Mouse (Mus musculus) midbrain, embryonic 13.5 days (tissue): Measurements from ENCODE around the gene P4hb. TPM values are rescaled to one million over a fixed set of nuclear protein-coding genes. Genes with fewer than 3 reads are reported as not detected.
A peak's percentile ranks its signal among the peaks of the same experiment; 100 is the strongest.
"Not testable (repeated sequence)": the region's sequence is repeated elsewhere in the genome, so short reads cannot be mapped to it uniquely, and the experiment has no call there.

Experiments used
- ATAC-seq: fragments of 200-750 bp; cut with Nextera tagmentation; 2 replicates; pipeline ENCODE4 v1.8.0; 2017; ENCODE audit warnings: mild to moderate bottlenecking, moderate TSS enrichment, moderate library complexity
- H3K27ac ChIP-seq: fragments of 300-500 bp; sonication (generic); 2 replicates; pipeline ENCODE4 v1.5.1; 2015; ENCODE audit warnings: inconsistent platforms, mild to moderate bottlenecking, moderate library complexity
- H3K27me3 ChIP-seq: fragments of 300-500 bp; sonication (generic); 2 replicates; pipeline ENCODE4 v1.6.1; 2015; ENCODE audit warnings: mild to moderate bottlenecking, inconsistent platforms
- H3K36me3 ChIP-seq: fragments of 300-500 bp; sonication (generic); 2 replicates; pipeline ENCODE4 v1.6.1; 2015; ENCODE audit warnings: mild to moderate bottlenecking, inconsistent platforms
- H3K4me1 ChIP-seq: fragments of 300-500 bp; sonication (generic); replicated peaks from 2 replicates; pipeline ENCODE4 v1.6.1; 2015; ENCODE audit warnings: inconsistent platforms
- H3K4me2 ChIP-seq: fragments of 300-500 bp; sonication (generic); replicated peaks from 2 replicates; pipeline ENCODE4 v1.6.1; 2015; ENCODE audit warnings: moderate library complexity, mild to moderate bottlenecking, inconsistent platforms
- H3K4me3 ChIP-seq: fragments of 300-500 bp; sonication (generic); replicated peaks from 2 replicates; pipeline ENCODE4 v1.5.1; 2015; ENCODE audit warnings: mild to moderate bottlenecking, inconsistent platforms
- H3K9ac ChIP-seq: fragments of 300-500 bp; sonication (generic); replicated peaks from 2 replicates; pipeline ENCODE4 v1.6.1; 2015; ENCODE audit warnings: mild to moderate bottlenecking, inconsistent platforms
- H3K9me3 ChIP-seq: fragments of 300-500 bp; sonication (generic); 2 replicates; pipeline ENCODE4 v1.6.1; 2016; ENCODE audit warnings: mild to moderate bottlenecking, inconsistent platforms
- WGBS: fragments of 180-500 bp; shearing (Covaris S2); methylation state at CpG from one replicate; pipeline ENCODE4 v1.1.7; 2015; 5-methylcytosine and 5-hydroxymethylcytosine counted together
- polyA plus RNA-seq: library from polyadenylated mRNA; unstranded; fragments of >200 nt; fragmentation: Nextera tagmentation; extraction: Ambion mirVana; gene quantifications from 2 replicates; pipeline ENCODE4 v1.2.1, GENCODE M21; 2015

Gene P4hb
- polyA plus RNA-seq, 1 experiment from 2014 or later: 297 TPM

DNA sequence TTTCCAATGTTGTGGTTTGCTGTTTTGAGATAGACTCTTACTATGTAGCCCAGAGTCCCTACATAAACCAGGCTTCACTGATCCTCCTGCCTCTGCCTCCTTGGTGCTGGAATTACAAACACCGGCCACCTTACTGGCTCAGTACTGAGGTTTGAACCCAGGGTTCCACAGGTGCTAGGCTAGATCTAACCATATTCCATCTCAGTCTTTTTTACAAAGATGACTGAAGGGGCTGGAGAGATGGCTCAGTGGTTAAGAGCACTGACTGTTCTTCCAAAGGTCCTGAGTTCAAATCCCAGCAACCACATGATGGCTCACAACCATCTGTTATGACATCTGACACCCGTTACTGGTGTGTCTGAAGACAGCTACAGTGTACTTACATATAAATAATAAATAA lies 58.8 kb downstream of the P4hb start:
- 97% methylated on average over 2 of the region's 2 CpGs for WGBS

DNA sequence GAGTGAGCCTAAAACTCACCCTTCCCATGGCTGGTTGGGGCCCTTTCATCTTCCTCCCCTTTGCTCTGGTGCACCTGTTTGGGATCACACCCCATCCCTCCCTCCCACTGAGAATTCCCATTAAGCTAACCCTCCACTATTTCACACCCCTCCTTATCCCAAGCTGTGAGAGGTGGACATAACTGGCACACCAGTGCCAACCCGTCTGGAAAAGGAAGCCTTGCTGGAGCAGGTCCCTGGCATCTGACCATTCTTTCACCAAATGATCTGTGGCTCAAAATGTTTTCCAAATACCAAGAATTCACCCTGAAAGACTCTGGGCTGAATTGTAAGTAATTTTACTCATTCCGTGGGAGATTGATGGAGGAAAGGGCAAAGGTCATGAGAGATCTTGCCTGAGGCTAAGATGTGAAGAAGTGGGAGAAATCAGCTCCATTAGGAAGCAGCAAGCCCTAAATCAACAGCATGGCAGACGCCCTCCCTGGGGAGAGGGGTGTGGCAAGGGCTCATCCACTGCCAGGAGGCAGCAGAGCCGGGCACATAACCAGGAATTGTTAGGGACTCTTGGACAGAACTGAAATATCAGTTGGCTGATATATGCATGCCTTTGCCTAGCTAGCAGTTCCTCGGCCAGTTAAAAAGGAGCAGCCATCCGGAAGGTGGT lies 60.1 kb downstream of the P4hb start:
- H3K4me2 ChIP-seq: no peak overlapping the region
- peaks cover 12% of the 10 kb centered on the region; the same call in 1 of the 2 replicates for H3K4me1 ChIP-seq
- no peak for ATAC-seq
- no peak overlapping the region for H3K4me3 ChIP-seq
- H3K27me3 ChIP-seq: no peaks in the 10 kb centered on the region
- no peaks in the 10 kb centered on the region for H3K9me3 ChIP-seq
- H3K36me3 ChIP-seq: no peaks in the 10 kb centered on the region
- H3K9ac ChIP-seq: no peak overlapping the region
- no peak overlapping the region for H3K27ac ChIP-seq
- 54% methylated on average over 6 of the region's 6 CpGs for WGBS

More for the DNA sequence above, 58.8 kb downstream of the P4hb start:
- not testable (repeated sequence) for H3K4me2 ChIP-seq, H3K4me3 ChIP-seq, H3K9ac ChIP-seq, H3K36me3 ChIP-seq, H3K27ac ChIP-seq, H3K9me3 ChIP-seq, ATAC-seq, H3K27me3 ChIP-seq
- peaks cover 12% of the 10 kb centered on the region; the same call in 1 of the 2 replicates for H3K4me1 ChIP-seq

DNA sequence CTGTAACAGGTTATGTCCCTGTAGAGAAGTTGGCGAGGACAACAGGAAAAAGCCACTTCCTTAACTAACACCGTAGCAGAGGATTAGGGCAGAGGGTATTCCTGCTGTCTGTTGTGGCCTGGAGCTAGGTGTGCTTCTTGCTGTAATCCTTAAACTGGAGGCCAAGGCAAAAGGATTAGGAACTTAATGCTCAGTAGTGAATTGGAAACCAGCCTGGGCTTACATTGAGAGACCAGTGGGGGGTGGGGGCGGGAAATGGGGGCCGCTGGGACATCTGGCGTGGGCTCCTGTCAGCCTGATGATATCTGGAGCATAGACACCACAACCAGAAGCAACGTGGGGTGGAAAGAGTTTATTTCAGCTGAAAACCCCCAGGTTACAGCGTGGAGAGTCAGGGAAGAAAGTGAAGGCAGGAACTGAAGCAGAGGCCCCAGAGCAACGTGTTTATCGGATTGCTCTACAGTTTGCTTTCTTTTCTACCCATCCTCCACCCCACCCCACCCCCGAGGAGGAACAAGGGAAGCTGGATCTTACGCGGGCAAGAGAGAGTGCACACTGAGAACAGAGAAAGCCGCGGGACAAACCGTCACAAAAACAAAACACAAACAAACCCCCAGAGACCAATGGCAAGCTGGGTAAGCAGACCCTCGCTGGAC lies 62.5 kb downstream of the P4hb start:
- Histone ChIP-seq H3K9me3 (no peaks in the 10 kb centered on the region), H3K36me3 (no peaks in the 10 kb centered on the region), H3K9ac (no peak overlapping the region), H3K27me3 (no peaks in the 10 kb centered on the region), H3K4me2 (peak overlapping the region; percentile 38), H3K27ac (peak overlapping the region; percentile 40; the same call in 1 of the 2 replicates), H3K4me1 (peaks cover 12% of the 10 kb centered on the region; the same call in 1 of the 2 replicates), H3K4me3 (no peak overlapping the region; the same call in 1 of the 2 replicates)
- no peak for ATAC-seq
- WGBS: 5% methylated on average over 16 of the region's 16 CpGs

Other genes with a start within 250 kb of the P4hb start
- 3,928 and 4,113 TPM in 2 replicates for gene Actg1, start 224.7 kb downstream of the P4hb start, polyA plus RNA-seq
- gene Fscn2, start 211.7 kb downstream of the P4hb start, polyA plus RNA-seq: 1.9 and 2.2 TPM in 2 replicates
- 80.9 and 81.1 TPM in 2 replicates for gene Faap100, start 194.5 kb downstream of the P4hb start, polyA plus RNA-seq
- gene Nploc4, start 135.5 kb downstream of the P4hb start, polyA plus RNA-seq: 35.0 and 38.1 TPM in 2 replicates
- not detected in 2 replicates for gene Tspan10, start 130.6 kb downstream of the P4hb start, polyA plus RNA-seq
- gene Pde6g, start 119.8 kb downstream of the P4hb start, polyA plus RNA-seq: 0.19 and 0.30 TPM in 2 replicates
- 10.6 and 12.5 TPM in 2 replicates for gene Oxld1, start 115.2 kb downstream of the P4hb start, polyA plus RNA-seq
- gene Ccdc137, start 115.1 kb downstream of the P4hb start, polyA plus RNA-seq: 26.1 and 28.7 TPM in 2 replicates
- 64.7 and 67.8 TPM in 2 replicates for gene Arl16, start 105.6 kb downstream of the P4hb start, polyA plus RNA-seq
- 111 and 113 TPM in 2 replicates for gene Mrpl12, start 88.6 kb downstream of the P4hb start, polyA plus RNA-seq
- 28.2 and 29.2 TPM in 2 replicates for gene Slc25a10, start 81.4 kb downstream of the P4hb start, polyA plus RNA-seq
- gene Gcgr, start 42.6 kb downstream of the P4hb start, polyA plus RNA-seq: 0.20 and 0.32 TPM in 2 replicates
- gene Mcrip1, start 23.5 kb downstream of the P4hb start, polyA plus RNA-seq: 240 and 242 TPM in 2 replicates
- not detected in 2 replicates for gene Ppp1r27, start 22.1 kb downstream of the P4hb start, polyA plus RNA-seq
- 452 and 461 TPM in 2 replicates for gene Arhgdia, start 8.4 kb upstream of the P4hb start, polyA plus RNA-seq
- 303 and 358 TPM in 2 replicates for gene Alyref, start 25.1 kb upstream of the P4hb start, polyA plus RNA-seq
- 180 and 183 TPM in 2 replicates for gene Anapc11, start 25.2 kb upstream of the P4hb start, polyA plus RNA-seq
- gene Npb, start 35.2 kb upstream of the P4hb start, polyA plus RNA-seq: 0.54 and 0.95 TPM in 2 replicates
- gene Pcyt2, start 44.7 kb upstream of the P4hb start, polyA plus RNA-seq: 167 TPM in 2 replicates
- gene Sirt7, start 52.0 kb upstream of the P4hb start, polyA plus RNA-seq: 42.7 and 51.3 TPM in 2 replicates
- gene Mafg, start 60.3 kb upstream of the P4hb start, polyA plus RNA-seq: 24.4 and 31.2 TPM in 2 replicates
- 23.2 and 25.0 TPM in 2 replicates for gene Pycr1, start 70.5 kb upstream of the P4hb start, polyA plus RNA-seq
- gene Myadml2, start 74.9 kb upstream of the P4hb start, polyA plus RNA-seq: 0.78 and 0.84 TPM in 2 replicates
- 0.46 and 0.65 TPM in 2 replicates for gene Notum, start 87.9 kb upstream of the P4hb start, polyA plus RNA-seq
- 149 and 154 TPM in 2 replicates for gene Aspscr1, start 99.7 kb upstream of the P4hb start, polyA plus RNA-seq
- gene Cenpx, start 140.5 kb upstream of the P4hb start, polyA plus RNA-seq: 99.9 and 112 TPM in 2 replicates
- gene Lrrc45, start 140.7 kb upstream of the P4hb start, polyA plus RNA-seq: 60.6 and 71.8 TPM in 2 replicates
- 206 and 218 TPM in 2 replicates for gene Rac3, start 148.2 kb upstream of the P4hb start, polyA plus RNA-seq
- 6.5 and 7.3 TPM in 2 replicates for gene Dcxr, start 154.0 kb upstream of the P4hb start, polyA plus RNA-seq
- gene Cbr2, start 158.9 kb upstream of the P4hb start, polyA plus RNA-seq: 0.32 and 0.38 TPM in 2 replicates
- 2.7 and 3.1 TPM in 2 replicates for gene Hmga1b, start 189.5 kb upstream of the P4hb start, polyA plus RNA-seq
- gene Rfng, start 211.0 kb upstream of the P4hb start, polyA plus RNA-seq: 84.6 TPM in 2 replicates
- 268 and 273 TPM in 2 replicates for gene Gps1, start 211.0 kb upstream of the P4hb start, polyA plus RNA-seq
- 51.4 and 55.7 TPM in 2 replicates for gene Dus1l, start 223.2 kb upstream of the P4hb start, polyA plus RNA-seq